Mouse (Mus musculus) ES-Bruce4 (cell line): ENCODE measurements around the gene Atp2a2. TPM values are rescaled to one million over a fixed set of nuclear protein-coding genes. Genes with fewer than 3 reads are reported as not detected.

Experiments
- H3K27ac ChIP-seq: 2 replicates; pipeline ENCODE4 v1.5.1; 2012; ENCODE audit warnings: low read length, inconsistent platforms; ENCODE audit not compliant: insufficient read depth
- H3K27me3 ChIP-seq: 2 replicates; pipeline ENCODE4 v1.6.1; 2012; ENCODE audit warnings: mild to moderate bottlenecking, low read length, inconsistent platforms; ENCODE audit not compliant: control insufficient read depth, poor library complexity, insufficient read depth, severe bottlenecking
- H3K36me3 ChIP-seq: 2 replicates; pipeline ENCODE4 v1.6.1; 2012; ENCODE audit warnings: inconsistent platforms, mild to moderate bottlenecking, low read length, moderate library complexity; ENCODE audit not compliant: control insufficient read depth, poor library complexity, insufficient read depth, severe bottlenecking
- H3K4me1 ChIP-seq: one replicate; pipeline ENCODE4 v1.8.1; 2011; ENCODE audit warnings: low read length; ENCODE audit not compliant: control insufficient read depth, insufficient read depth
- H3K4me3 ChIP-seq: 2 replicates; pipeline ENCODE4 v1.5.1; 2011; ENCODE audit warnings: low read depth, mild to moderate bottlenecking, low read length
- H3K9ac ChIP-seq: 2 replicates; pipeline ENCODE4 v1.6.1; 2012; ENCODE audit warnings: low read depth, mild to moderate bottlenecking, inconsistent platforms; ENCODE audit not compliant: poor library complexity, severe bottlenecking
- H3K9me3 ChIP-seq: replicated peaks from 2 replicates; pipeline ENCODE4 v1.6.1; 2012; ENCODE audit warnings: mild to moderate bottlenecking, low read length, inconsistent platforms; ENCODE audit not compliant: control insufficient read depth, poor library complexity, insufficient read depth, severe bottlenecking
- CTCF ChIP-seq: IDR thresholded peaks from one replicate; pipeline ENCODE4 v1.8.1; 2011; ENCODE audit warnings: low read depth, low read length
- EP300 ChIP-seq: IDR thresholded peaks from 2 replicates; pipeline ENCODE4 v1.6.1; 2011; ENCODE audit warnings: low read depth, low read length; ENCODE audit not compliant: insufficient read depth
- POLR2A ChIP-seq: IDR thresholded peaks from one replicate; pipeline ENCODE4 v1.8.1; 2011; ENCODE audit warnings: low read length; ENCODE audit not compliant: insufficient read depth
- polyA plus RNA-seq: library from polyadenylated mRNA; stranded (reverse); fragments of >200 nt; gene quantifications from 2 replicates; pipeline ENCODE4 v1.2.4, GENCODE M21; 2011; ENCODE audit warnings: low read depth; ENCODE audit not compliant: missing spikeins, insufficient read depth, insufficient read length

The Atp2a2 gene
- polyA plus RNA-seq, 1 experiment, result 177 TPM

GRCm38 (mm10) chr5:122524244-122524643 is 22.2 kb upstream of the Atp2a2 start:
- Histone ChIP-seq H3K27me3 (no peaks in the 10 kb centered on the region), H3K4me1 (no peaks in the 10 kb centered on the region), H3K36me3 (no peaks in the 10 kb centered on the region), H3K27ac (no peak overlapping the region), H3K4me3 (no peak overlapping the region), H3K9me3 (no peaks in the 10 kb centered on the region), H3K9ac (no peak overlapping the region)
- no peak for TF ChIP-seq EP300
- TF ChIP-seq CTCF, result no peak
- no peak for TF ChIP-seq POLR2A

- TF ChIP-seq CTCF, result no peak
- TF ChIP-seq POLR2A, result no peak
- no peak for TF ChIP-seq EP300
- no peak overlapping the region for H3K27ac ChIP-seq
- no peaks in the 10 kb centered on the region for H3K27me3 ChIP-seq
- H3K9ac ChIP-seq, result no peak overlapping the region
- no peaks in the 10 kb centered on the region for H3K9me3 ChIP-seq
- peaks cover 7% of the 10 kb centered on the region for H3K4me1 ChIP-seq
- H3K4me3 ChIP-seq, result no peak overlapping the region
- H3K36me3 ChIP-seq, result no peaks in the 10 kb centered on the region
Measured at GRCm38 (mm10) chr5:122521130-122521473, 19.1 kb upstream of the Atp2a2 start.

DNA sequence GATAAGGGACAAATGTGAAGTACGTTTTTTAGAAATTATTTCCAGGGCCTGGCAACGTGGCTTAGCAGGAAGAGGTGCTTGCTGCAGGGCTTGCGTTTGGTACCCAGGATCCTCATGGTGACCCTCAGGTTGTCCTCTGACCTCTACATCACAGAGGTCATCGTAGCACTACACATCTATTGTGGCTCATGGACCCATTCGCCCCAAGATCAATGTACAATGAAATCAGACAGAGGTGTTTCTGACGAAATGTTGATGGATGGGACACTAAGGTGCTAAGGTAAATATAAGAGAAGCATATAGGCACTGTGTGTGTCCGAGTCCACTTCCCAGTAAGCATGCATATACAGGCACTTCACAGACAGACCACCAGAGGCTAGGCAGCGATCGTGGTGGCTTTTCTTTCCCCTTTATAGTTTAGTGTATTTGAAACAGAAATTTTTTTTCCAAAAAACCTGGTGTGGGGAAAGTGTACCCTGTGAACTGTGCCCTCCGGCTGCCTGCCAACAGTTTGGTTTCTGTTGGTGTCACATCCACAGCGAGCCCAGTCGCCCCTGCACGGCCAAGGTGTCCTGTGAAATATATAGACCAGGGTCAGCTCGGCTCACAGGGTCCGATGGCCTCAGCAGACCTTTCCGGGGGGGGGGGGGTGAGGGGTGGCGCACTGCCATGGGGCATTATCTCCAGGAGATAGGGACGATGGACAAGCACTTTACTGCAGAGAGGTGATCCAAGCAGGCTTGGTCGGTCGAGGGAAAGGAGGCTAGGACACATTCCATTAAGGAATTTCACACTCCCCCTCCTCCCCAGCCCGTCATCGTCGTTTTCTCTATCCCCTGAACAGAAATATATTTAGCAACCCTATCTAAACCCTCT is 18.5 kb upstream of the Atp2a2 start:
- no peaks in the 10 kb centered on the region for H3K36me3 ChIP-seq
- no peak overlapping the region for H3K27ac ChIP-seq
- H3K9ac ChIP-seq, result no peak overlapping the region
- H3K9me3 ChIP-seq, result no peaks in the 10 kb centered on the region
- TF ChIP-seq EP300 (no peak), CTCF (no peak), POLR2A (no peak)
- no peak overlapping the region for H3K4me3 ChIP-seq
- peaks cover 9% of the 10 kb centered on the region for H3K4me1 ChIP-seq
- H3K27me3 ChIP-seq, result no peaks in the 10 kb centered on the region

DNA sequence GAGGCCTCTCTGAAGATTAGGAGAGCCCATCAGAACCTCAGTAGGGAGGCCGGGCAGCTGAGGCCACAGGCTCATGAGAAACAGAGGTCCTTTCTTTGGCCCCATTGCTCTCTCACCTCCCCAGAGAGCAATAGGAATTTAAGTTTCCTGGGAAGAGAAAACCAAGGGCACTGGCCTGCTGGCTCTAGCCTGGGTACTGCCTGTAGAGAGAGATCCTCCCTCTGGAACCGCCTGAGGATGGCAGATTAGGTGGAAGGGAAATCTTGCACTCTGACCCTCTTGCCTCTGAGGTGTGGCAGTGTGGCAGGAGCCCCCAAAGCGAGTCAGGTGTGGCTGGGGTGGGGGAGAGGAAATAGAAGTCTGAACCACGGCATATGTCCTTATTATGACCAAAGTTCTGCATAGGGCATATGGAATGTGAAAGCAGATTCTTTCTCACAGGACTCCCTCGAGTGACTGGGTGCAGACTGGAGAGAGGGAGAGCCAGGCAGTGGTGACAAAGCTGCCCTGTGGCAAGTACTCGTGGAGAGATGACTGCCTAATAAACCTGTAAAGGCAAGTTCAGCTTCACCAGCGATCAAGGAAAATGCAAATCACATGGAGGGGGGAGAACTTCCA is 17.1 kb upstream of the Atp2a2 start:
- Histone ChIP-seq H3K4me1 (peaks cover 13% of the 10 kb centered on the region), H3K27ac (no peak overlapping the region), H3K9ac (no peak overlapping the region), H3K36me3 (no peaks in the 10 kb centered on the region), H3K4me3 (no peak overlapping the region), H3K9me3 (no peaks in the 10 kb centered on the region), H3K27me3 (no peaks in the 10 kb centered on the region)
- no peak for TF ChIP-seq EP300
- TF ChIP-seq POLR2A, result no peak
- no peak for TF ChIP-seq CTCF

DNA sequence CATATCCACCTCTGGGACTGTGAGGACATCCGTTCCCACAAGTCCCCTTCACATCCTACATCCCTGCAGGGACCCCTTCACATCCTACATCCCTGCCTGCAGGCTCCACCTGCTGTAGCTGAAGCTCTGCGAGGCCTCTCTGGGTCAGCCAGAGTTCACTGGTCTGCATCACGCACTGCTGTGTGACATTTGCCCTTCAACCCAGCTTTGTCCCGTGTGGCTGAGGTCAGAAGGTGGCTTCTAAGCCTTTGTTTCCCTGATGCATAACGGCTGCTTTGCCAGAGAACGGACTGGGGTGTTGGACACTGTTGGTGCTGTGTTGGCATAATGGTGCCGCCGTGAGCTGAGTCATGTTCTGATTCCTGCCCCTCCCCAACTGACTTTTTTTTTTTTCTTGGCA is 16.2 kb upstream of the Atp2a2 start:
- Histone ChIP-seq H3K9ac (no peak overlapping the region), H3K9me3 (no peaks in the 10 kb centered on the region), H3K4me3 (no peak overlapping the region), H3K36me3 (no peaks in the 10 kb centered on the region), H3K4me1 (peaks cover 14% of the 10 kb centered on the region), H3K27me3 (no peaks in the 10 kb centered on the region), H3K27ac (no peak overlapping the region)
- TF ChIP-seq EP300, result peak; percentile 56; the same call in 1 of the 2 replicates
- no peak for TF ChIP-seq POLR2A
- TF ChIP-seq CTCF, result no peak

DNA sequence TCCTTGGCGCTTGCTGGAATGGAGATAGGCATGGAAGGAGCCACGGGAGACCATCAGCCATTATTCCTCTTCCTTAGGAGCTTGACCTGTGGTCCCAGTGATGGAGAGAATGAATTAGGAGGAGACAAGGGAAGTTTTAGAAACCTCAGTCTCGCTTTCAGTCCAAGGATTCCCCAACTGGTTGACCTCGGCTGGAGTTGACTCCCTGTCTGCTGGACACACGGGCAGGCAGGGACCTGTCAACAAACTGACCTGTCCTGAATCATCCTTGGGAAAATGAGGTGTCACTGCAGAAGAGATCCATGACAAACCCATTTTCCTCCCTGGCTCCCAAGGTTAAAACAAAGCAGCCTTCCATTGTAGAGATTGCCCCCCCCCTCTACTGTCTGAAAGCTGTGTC is 14.9 kb upstream of the Atp2a2 start:
- no peaks in the 10 kb centered on the region for H3K9me3 ChIP-seq
- no peak overlapping the region for H3K27ac ChIP-seq
- TF ChIP-seq CTCF (no peak), POLR2A (no peak), EP300 (no peak)
- no peak overlapping the region for H3K4me3 ChIP-seq
- H3K4me1 ChIP-seq, result peaks cover 14% of the 10 kb centered on the region
- no peaks in the 10 kb centered on the region for H3K36me3 ChIP-seq
- H3K27me3 ChIP-seq, result no peaks in the 10 kb centered on the region
- no peak overlapping the region for H3K9ac ChIP-seq
